Mouse (Mus musculus) kidney, adult 2 months (tissue): ENCODE measurements around the gene Zfp704.

Source experiments
- CTCF ChIP-seq: fragments of 200-500 bp; conservative IDR thresholded peaks from 2 replicates; pipeline ENCODE4 v1.5.1; 2011; ENCODE audit warnings: low read depth, mild to moderate bottlenecking, control low read depth, low read length, moderate library complexity, mixed read lengths; ENCODE audit not compliant: insufficient read depth, insufficient read length
- POLR2A ChIP-seq: fragments of 200-500 bp; IDR thresholded peaks from one replicate; pipeline ENCODE4 v1.6.1; 2011; ENCODE audit warnings: low read depth, low read length, control low read depth

DNA sequence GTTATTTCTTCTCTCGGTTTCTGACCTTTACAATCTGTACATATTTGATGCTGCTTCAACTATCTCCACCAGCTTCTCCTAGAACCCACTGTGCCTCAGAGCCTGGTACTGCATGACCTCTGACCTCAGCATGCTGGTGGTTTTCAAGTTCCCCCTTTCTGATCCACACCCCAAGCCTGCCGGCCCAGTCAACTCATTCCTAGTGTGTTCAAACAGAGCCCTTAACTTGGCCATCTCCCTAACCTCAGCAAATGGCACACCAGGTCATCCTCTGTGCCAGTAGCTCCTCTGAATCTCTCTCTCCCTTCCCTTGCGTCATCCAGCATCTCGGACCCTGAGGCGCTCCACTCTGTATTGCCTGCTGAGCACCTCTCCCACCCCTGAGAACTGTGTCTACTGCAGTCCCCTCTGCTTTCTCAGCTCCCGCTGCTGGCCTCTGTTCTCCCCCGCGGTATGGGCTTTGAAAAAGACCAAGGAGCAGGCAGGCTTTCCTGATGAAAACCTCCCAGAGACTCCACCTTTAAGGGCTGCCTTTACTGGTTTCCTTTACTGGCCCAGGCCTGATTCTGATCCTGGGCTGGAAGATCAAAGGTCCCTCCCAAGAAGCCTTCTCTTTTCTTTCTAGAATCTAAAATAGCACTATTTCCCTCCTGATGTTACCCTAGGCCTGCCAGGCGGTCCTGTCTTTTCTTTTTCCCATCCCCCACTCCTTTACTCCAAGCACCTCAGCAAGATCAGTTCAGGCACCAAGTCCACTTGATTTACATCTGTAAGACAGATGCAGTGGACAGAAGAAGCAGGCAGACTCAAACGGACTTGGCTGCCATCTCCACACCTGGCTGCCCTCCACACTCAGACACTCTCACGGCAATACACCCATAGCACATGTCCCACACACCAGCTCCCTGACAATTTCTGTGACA is 3.8 kb downstream of the Zfp704 start:
- TF ChIP-seq CTCF (no peak), POLR2A (no peak)
